Mouse (Mus musculus): Measurements from ENCODE around the gene Trim62. TPM values are rescaled to one million over a fixed set of nuclear protein-coding genes. Genes with fewer than 3 reads are reported as not detected.

Trim62 gene
- 21.5 and 24.9 TPM in 2 replicates for polyA plus RNA-seq (2016; fragmentation: Nextera tagmentation; extraction: Ambion mirVana)

- peaks cover 54% of the 10 kb centered on the region for H3K4me1 ChIP-seq
- H3K4me3 ChIP-seq = peak within 1 kb of the TSS; percentile 77
- 0% methylated on average over 36 of the region's 37 CpGs for WGBS
- peak within 1 kb of the TSS; percentile 85 for H3K9ac ChIP-seq
- H3K4me2 ChIP-seq (replicated peaks) = peak within 1 kb of the TSS; percentile 95
- peak; percentile 61 for ATAC-seq (ENCODE audit: low FRiP score)
- H3K36me3 ChIP-seq = no peaks in the 10 kb centered on the region
- H3K27me3 ChIP-seq = peaks cover under 1% of the 10 kb centered on the region; the same call in 1 of the 2 replicates
- 0 out of 2 replicates have a peak, but pooled peaks cover 5% of the 10 kb centered on the region for H3K9me3 ChIP-seq (replicated peaks)
- peak within 1 kb of the TSS; percentile 82 for H3K27ac ChIP-seq
Observed at GRCm38 (mm10) chr4:128883379-128883781, at the start of gene Trim62. Trim62 (plus strand) TSS chr4:128883580.

- peaks cover 19% of the 10 kb centered on the region for H3K4me1 ChIP-seq
- peak overlapping the region; percentile 37; the same call in 1 of the 2 replicates for H3K27ac ChIP-seq
- WGBS = 67% methylated on average over 5 of the region's 5 CpGs
Observed at GRCm38 (mm10) chr4:128838202-128838601, 45.2 kb upstream of the Trim62 start.

GRCm38 (mm10) chr4:128839811-128840738, 43.3 kb upstream of the Trim62 start:
- no peaks in the 10 kb centered on the region for H3K9me3 ChIP-seq (replicated peaks)
- H3K4me2 ChIP-seq (replicated peaks) = no peak overlapping the region
- H3K36me3 ChIP-seq = no peaks in the 10 kb centered on the region
- H3K27ac ChIP-seq = peak overlapping the region; percentile 66
- H3K27me3 ChIP-seq = no peaks in the 10 kb centered on the region
- no peak overlapping the region for H3K9ac ChIP-seq
- H3K4me3 ChIP-seq = no peak overlapping the region
- ATAC-seq (ENCODE audit: low FRiP score) = no peak
- WGBS = 43% methylated on average over 16 of the region's 16 CpGs
- peaks cover 24% of the 10 kb centered on the region for H3K4me1 ChIP-seq

More at GRCm38 (mm10) chr4:128838202-128838601, 45.2 kb upstream of the Trim62 start:
- Histone ChIP-seq H3K36me3 (no peaks in the 10 kb centered on the region), H3K4me3 (no peak overlapping the region), H3K9me3 (replicated peaks) (no peaks in the 10 kb centered on the region), H3K4me2 (replicated peaks) (no peak overlapping the region), H3K9ac (no peak overlapping the region), H3K27me3 (no peaks in the 10 kb centered on the region)
- no peak for ATAC-seq (ENCODE audit: low FRiP score)

- no peak overlapping the region for H3K9ac ChIP-seq
- no peak overlapping the region for H3K4me3 ChIP-seq
- no peaks in the 10 kb centered on the region for H3K9me3 ChIP-seq (replicated peaks)
- no peak overlapping the region for H3K27ac ChIP-seq
- no peak for ATAC-seq (ENCODE audit: low FRiP score)
- 33% methylated on average over 8 of the region's 8 CpGs for WGBS
- no peaks in the 10 kb centered on the region for H3K36me3 ChIP-seq
- H3K27me3 ChIP-seq = no peaks in the 10 kb centered on the region
- peaks cover 30% of the 10 kb centered on the region for H3K4me1 ChIP-seq
- no peak overlapping the region for H3K4me2 ChIP-seq (replicated peaks)
Observed at GRCm38 (mm10) chr4:128841259-128841658, 42.1 kb upstream of the Trim62 start.

- no peaks in the 10 kb centered on the region for H3K27me3 ChIP-seq
- no peak overlapping the region for H3K9ac ChIP-seq
- 44% methylated on average over 13 of the region's 13 CpGs for WGBS
- no peak overlapping the region for H3K27ac ChIP-seq
- no peak for ATAC-seq (ENCODE audit: low FRiP score)
- no peaks in the 10 kb centered on the region for H3K36me3 ChIP-seq
- no peak overlapping the region for H3K4me3 ChIP-seq
- no peaks in the 10 kb centered on the region for H3K9me3 ChIP-seq (replicated peaks)
- H3K4me1 ChIP-seq = peaks cover 24% of the 10 kb centered on the region
- no peak overlapping the region for H3K4me2 ChIP-seq (replicated peaks)
Observed at GRCm38 (mm10) chr4:128844566-128844965, 38.8 kb upstream of the Trim62 start.

GRCm38 (mm10) chr4:128845367-128845973, 37.9 kb upstream of the Trim62 start:
- H3K4me1 ChIP-seq = peaks cover 18% of the 10 kb centered on the region
- H3K9me3 ChIP-seq (replicated peaks) = no peaks in the 10 kb centered on the region
- H3K27ac ChIP-seq = no peak overlapping the region; the same call in 1 of the 2 replicates
- 69% methylated on average over 12 of the region's 12 CpGs for WGBS
- ATAC-seq (ENCODE audit: low FRiP score) = no peak
- no peaks in the 10 kb centered on the region for H3K36me3 ChIP-seq
- H3K9ac ChIP-seq = no peak overlapping the region
- no peak overlapping the region for H3K4me2 ChIP-seq (replicated peaks)
- no peaks in the 10 kb centered on the region for H3K27me3 ChIP-seq
- no peak overlapping the region for H3K4me3 ChIP-seq

- no peaks in the 10 kb centered on the region for H3K9me3 ChIP-seq (replicated peaks)
- no peak overlapping the region for H3K4me3 ChIP-seq
- H3K4me1 ChIP-seq = peaks cover 11% of the 10 kb centered on the region
- WGBS = 85% methylated on average over 3 of the region's 3 CpGs
- H3K4me2 ChIP-seq (replicated peaks) = no peak overlapping the region
- no peak overlapping the region for H3K9ac ChIP-seq
- H3K27me3 ChIP-seq = no peaks in the 10 kb centered on the region
- ATAC-seq (ENCODE audit: low FRiP score) = no peak
- H3K27ac ChIP-seq = no peak overlapping the region
- H3K36me3 ChIP-seq = no peaks in the 10 kb centered on the region
Observed at GRCm38 (mm10) chr4:128848961-128849360, 34.4 kb upstream of the Trim62 start.

- no peak overlapping the region for H3K4me3 ChIP-seq
- no peak for ATAC-seq (ENCODE audit: low FRiP score)
Observed at GRCm38 (mm10) chr4:128849686-128850085, 33.7 kb upstream of the Trim62 start.

GRCm38 (mm10) chr4:128852266-128852887, 31.0 kb upstream of the Trim62 start:
- Histone ChIP-seq H3K27ac (no peak overlapping the region), H3K9ac (no peak overlapping the region), H3K4me1 (peaks cover 3% of the 10 kb centered on the region; the same call in 1 of the 2 replicates), H3K4me3 (no peak overlapping the region), H3K4me2 (replicated peaks) (no peak overlapping the region), H3K36me3 (no peaks in the 10 kb centered on the region), H3K27me3 (no peaks in the 10 kb centered on the region), H3K9me3 (replicated peaks) (no peaks in the 10 kb centered on the region)
- no peak for ATAC-seq (ENCODE audit: low FRiP score)
- WGBS = 88% methylated on average over 12 of the region's 12 CpGs

More at GRCm38 (mm10) chr4:128849686-128850085, 33.7 kb upstream of the Trim62 start:
- no peak overlapping the region for H3K4me2 ChIP-seq (replicated peaks)
- no peaks in the 10 kb centered on the region for H3K9me3 ChIP-seq (replicated peaks)
- no peak overlapping the region for H3K27ac ChIP-seq
- peaks cover 9% of the 10 kb centered on the region for H3K4me1 ChIP-seq
- H3K36me3 ChIP-seq = no peaks in the 10 kb centered on the region
- H3K9ac ChIP-seq = no peak overlapping the region
- WGBS = 71% methylated on average over 7 of the region's 7 CpGs
- H3K27me3 ChIP-seq = no peaks in the 10 kb centered on the region

GRCm38 (mm10) chr4:128853117-128853516, 30.3 kb upstream of the Trim62 start:
- H3K27ac ChIP-seq = no peak overlapping the region
- no peak overlapping the region for H3K4me3 ChIP-seq
- H3K9me3 ChIP-seq (replicated peaks) = no peaks in the 10 kb centered on the region
- H3K27me3 ChIP-seq = no peaks in the 10 kb centered on the region
- no peak overlapping the region for H3K9ac ChIP-seq
- 80% methylated on average over 11 of the region's 11 CpGs for WGBS
- H3K36me3 ChIP-seq = no peaks in the 10 kb centered on the region
- peaks cover 5% of the 10 kb centered on the region; the same call in 1 of the 2 replicates for H3K4me1 ChIP-seq
- no peak for ATAC-seq (ENCODE audit: low FRiP score)
- H3K4me2 ChIP-seq (replicated peaks) = no peak overlapping the region

GRCm38 (mm10) chr4:128855613-128856040, 27.8 kb upstream of the Trim62 start:
- no peak overlapping the region for H3K4me3 ChIP-seq
- no peak overlapping the region for H3K4me2 ChIP-seq (replicated peaks)
- H3K9me3 ChIP-seq (replicated peaks) = no peaks in the 10 kb centered on the region
- no peaks in the 10 kb centered on the region for H3K27me3 ChIP-seq
- H3K36me3 ChIP-seq = no peaks in the 10 kb centered on the region
- no peak overlapping the region for H3K27ac ChIP-seq
- 87% methylated on average over 4 of the region's 4 CpGs for WGBS
- H3K4me1 ChIP-seq = peaks cover 5% of the 10 kb centered on the region; the same call in 1 of the 2 replicates
- ATAC-seq (ENCODE audit: low FRiP score) = no peak
- H3K9ac ChIP-seq = no peak overlapping the region

GRCm38 (mm10) chr4:128857212-128857611, 26.2 kb upstream of the Trim62 start:
- Histone ChIP-seq H3K9ac (no peak overlapping the region), H3K4me2 (replicated peaks) (no peak overlapping the region), H3K36me3 (no peaks in the 10 kb centered on the region), H3K27me3 (no peaks in the 10 kb centered on the region), H3K27ac (no peak overlapping the region), H3K4me3 (no peak overlapping the region), H3K9me3 (replicated peaks) (no peaks in the 10 kb centered on the region), H3K4me1 (peaks cover 8% of the 10 kb centered on the region; the same call in 1 of the 2 replicates)
- 60% methylated on average over 2 of the region's 2 CpGs for WGBS
- no peak for ATAC-seq (ENCODE audit: low FRiP score)

Measured in hindbrain, embryonic 12.5 days (tissue).